In the genomic region with DNA sequence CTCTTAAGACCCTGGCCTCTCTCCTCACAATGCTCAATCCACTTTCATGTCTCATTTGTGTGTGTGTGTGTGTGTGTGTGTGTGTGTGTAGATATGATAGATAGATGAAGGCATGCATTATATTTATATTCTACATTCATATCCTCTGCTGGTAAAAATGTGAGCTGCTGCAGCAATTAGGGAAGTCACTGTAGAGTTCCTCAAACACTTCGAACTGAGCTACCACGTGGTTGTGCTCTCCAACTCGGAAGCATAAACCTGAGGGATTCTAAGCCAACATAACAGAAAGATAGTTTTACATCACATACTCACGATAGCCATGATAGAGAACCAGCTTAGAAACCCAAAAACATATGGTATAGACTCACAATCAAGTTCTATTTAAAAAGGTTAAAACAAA, we compare ENCODE assay signal across 23 mouse cellular contexts.
"Had no signal": no experiment of that assay in that cellular context is flagged by ENCODE, and none has a peak within 500 bp of the region (broad histone marks: within the 10 kb centered on the region; RNA-seq: fewer than 3 reads in every experiment).

No protein-coding gene starts in this region.

- H3K4me3 ChIP-seq: heart, embryonic 10.5 days; heart, embryonic 12.5 days; hindbrain, embryonic 13.5 days; hindbrain, embryonic 15.5 days; kidney, embryonic 15.5 days; limb, embryonic 10.5 days; limb, embryonic 12.5 days had no signal

- DNase-seq: gastrocnemius, postnatal 14 days; gastrocnemius, postnatal 36 days; heart, adult 18-20 months; heart, postnatal 10 days; heart, postnatal 4 days; kidney, adult 11 months; kidney, adult 2 months; kidney, adult 9 months; kidney, postnatal 14 days; kidney, postnatal 36 days; layer of hippocampus, adult 9-11 months; layer of hippocampus, postnatal 36 days; liver had no signal

- H3K27ac ChIP-seq: heart, embryonic 10.5 days; hindbrain, embryonic 13.5 days; hindbrain, embryonic 15.5 days; hindbrain, postnatal 0 days; kidney, embryonic 15.5 days; kidney, postnatal 0 days; limb, embryonic 10.5 days; limb, embryonic 12.5 days had no signal

- ATAC-seq: hindbrain, postnatal 0 days; intestine, embryonic 16.5 days had no signal
